Mouse (Mus musculus): ENCODE results near the gene Rpp25l. TPM values are rescaled to one million over a fixed set of nuclear protein-coding genes. Genes with fewer than 3 reads are reported as not detected.

The Rpp25l gene
- polyA plus RNA-seq, 1 experiment from 2014 or later, result 64.9 TPM

DNA sequence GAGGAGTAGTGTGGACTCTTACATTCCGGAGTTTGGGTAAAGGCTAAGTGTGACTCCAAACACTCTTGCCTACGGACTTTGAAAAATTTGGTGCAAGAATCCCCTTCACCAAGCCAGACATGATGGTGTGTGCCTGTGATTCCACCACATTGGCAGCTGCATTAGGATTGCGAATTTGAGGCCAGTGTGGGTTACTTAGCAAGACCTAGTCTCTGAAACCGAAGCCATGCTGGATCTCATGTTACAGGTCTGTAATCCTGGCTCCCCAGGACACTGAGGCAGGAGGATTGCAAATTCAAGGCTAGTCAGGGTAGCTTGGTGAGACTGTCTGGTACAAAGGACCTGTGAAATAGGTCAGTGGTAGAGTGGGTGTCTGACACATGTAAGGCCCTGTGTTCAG is 45.4 kb upstream of the Rpp25l start:
- 90% methylated on average over 4 of the region's 4 CpGs for WGBS
- H3K9ac ChIP-seq (ENCODE audit: low read depth, low read length), result peak overlapping the region; percentile 73; the same call in 1 of the 2 replicates
- peak overlapping the region; percentile 31; the same call in 1 of the 2 replicates for H3K4me2 ChIP-seq (ENCODE audit: low read depth, low read length)
- 0 out of 2 replicates have a peak, but pooled peaks cover 6% of the 10 kb centered on the region for H3K36me3 ChIP-seq (ENCODE audit: control insufficient read depth, insufficient read depth, low read length)
- peaks cover 47% of the 10 kb centered on the region for H3K4me1 ChIP-seq (ENCODE audit: control insufficient read depth, insufficient read depth, low read length)
- ATAC-seq, result no peak
- peak overlapping the region; percentile 95 for H3K27ac ChIP-seq (ENCODE audit: low read length)
- no peaks in the 10 kb centered on the region for H3K9me3 ChIP-seq (ENCODE audit: control insufficient read depth, low read length)
- H3K27me3 ChIP-seq (replicated peaks; ENCODE audit: control insufficient read depth, insufficient read depth, low read length), result no peaks in the 10 kb centered on the region
- no peak overlapping the region for H3K4me3 ChIP-seq (ENCODE audit: low read length)

DNA sequence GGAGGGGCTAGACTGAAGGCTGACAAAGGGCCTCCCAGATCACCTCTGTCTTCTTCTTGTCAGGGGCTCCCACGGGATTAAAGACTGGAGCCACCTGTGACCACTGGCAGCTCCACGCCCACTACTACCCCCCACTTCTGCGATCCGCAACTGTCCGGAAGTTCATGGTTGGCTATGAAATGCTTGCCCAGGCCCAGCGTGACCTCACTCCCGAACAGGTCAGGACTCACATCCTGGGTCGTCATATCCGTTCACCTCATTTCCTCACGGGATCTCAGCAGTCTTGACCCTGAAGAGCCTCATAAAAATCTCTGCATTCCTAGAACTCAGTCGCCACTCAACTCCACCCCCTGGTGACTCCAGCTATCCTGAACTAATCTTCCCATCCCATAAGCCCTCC is 44.7 kb upstream of the Rpp25l start:
- no peaks in the 10 kb centered on the region for H3K9me3 ChIP-seq (ENCODE audit: control insufficient read depth, low read length)
- H3K4me3 ChIP-seq (ENCODE audit: low read length), result no peak overlapping the region
- no peak for ATAC-seq
- no peaks in the 10 kb centered on the region for H3K27me3 ChIP-seq (replicated peaks; ENCODE audit: control insufficient read depth, insufficient read depth, low read length)
- H3K4me2 ChIP-seq (ENCODE audit: low read depth, low read length), result no peak overlapping the region
- peak overlapping the region; percentile 95 for H3K27ac ChIP-seq (ENCODE audit: low read length)
- H3K9ac ChIP-seq (ENCODE audit: low read depth, low read length), result 0 out of 2 replicates have a peak overlapping the region, but pooled peaks have one; percentile 33
- H3K36me3 ChIP-seq (ENCODE audit: control insufficient read depth, insufficient read depth, low read length), result 0 out of 2 replicates have a peak, but pooled peaks cover 6% of the 10 kb centered on the region
- 77% methylated on average over 11 of the region's 11 CpGs for WGBS
- peaks cover 47% of the 10 kb centered on the region for H3K4me1 ChIP-seq (ENCODE audit: control insufficient read depth, insufficient read depth, low read length)

- no peak overlapping the region for H3K4me2 ChIP-seq (ENCODE audit: low read depth, low read length)
- H3K9me3 ChIP-seq (ENCODE audit: control insufficient read depth, low read length), result no peaks in the 10 kb centered on the region
- H3K9ac ChIP-seq (ENCODE audit: low read depth, low read length), result peak overlapping the region; percentile 33; the same call in 1 of the 2 replicates
- 91% methylated on average over 13 of the region's 13 CpGs for WGBS
- H3K27me3 ChIP-seq (replicated peaks; ENCODE audit: control insufficient read depth, insufficient read depth, low read length), result no peaks in the 10 kb centered on the region
- H3K36me3 ChIP-seq (ENCODE audit: control insufficient read depth, insufficient read depth, low read length), result 0 out of 2 replicates have a peak, but pooled peaks cover 6% of the 10 kb centered on the region
- no peak for ATAC-seq
- H3K4me3 ChIP-seq (ENCODE audit: low read length), result no peak overlapping the region
- peaks cover 41% of the 10 kb centered on the region for H3K4me1 ChIP-seq (ENCODE audit: control insufficient read depth, insufficient read depth, low read length)
- peak overlapping the region; percentile 68; the same call in 1 of the 2 replicates for H3K27ac ChIP-seq (ENCODE audit: low read length)
Observed at GRCm38 (mm10) chr4:41757321-41757720, 44.0 kb upstream of the Rpp25l start.

DNA sequence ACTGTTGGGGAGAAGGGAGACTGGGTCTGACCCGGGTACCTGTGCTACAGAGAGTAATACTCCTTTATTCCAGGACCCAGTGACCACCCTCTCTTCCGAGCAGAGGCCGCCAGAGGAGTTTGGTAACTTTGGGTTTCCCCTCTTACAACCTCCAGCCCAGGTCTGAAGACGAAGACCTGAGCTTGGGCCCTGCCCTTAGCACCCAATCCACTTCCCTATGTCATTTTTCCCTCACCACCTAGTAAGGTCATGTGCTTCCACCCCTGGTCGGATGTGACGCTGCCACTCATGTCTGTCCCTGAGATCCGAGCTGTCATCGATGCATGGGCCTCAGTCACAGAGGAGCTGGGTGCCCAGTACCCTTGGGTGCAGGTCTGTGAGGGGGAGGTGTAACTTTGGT is 43.1 kb upstream of the Rpp25l start:
- no peaks in the 10 kb centered on the region for H3K9me3 ChIP-seq (ENCODE audit: control insufficient read depth, low read length)
- 0 out of 2 replicates have a peak, but pooled peaks cover 6% of the 10 kb centered on the region for H3K36me3 ChIP-seq (ENCODE audit: control insufficient read depth, insufficient read depth, low read length)
- no peak for ATAC-seq
- 71% methylated on average over 8 of the region's 8 CpGs for WGBS
- no peak overlapping the region for H3K27ac ChIP-seq (ENCODE audit: low read length)
- H3K4me1 ChIP-seq (ENCODE audit: control insufficient read depth, insufficient read depth, low read length), result peaks cover 32% of the 10 kb centered on the region
- H3K4me2 ChIP-seq (ENCODE audit: low read depth, low read length), result peak overlapping the region; percentile 80
- H3K4me3 ChIP-seq (ENCODE audit: low read length), result peak overlapping the region; percentile 72
- no peaks in the 10 kb centered on the region for H3K27me3 ChIP-seq (replicated peaks; ENCODE audit: control insufficient read depth, insufficient read depth, low read length)
- H3K9ac ChIP-seq (ENCODE audit: low read depth, low read length), result peak overlapping the region; percentile 84

DNA sequence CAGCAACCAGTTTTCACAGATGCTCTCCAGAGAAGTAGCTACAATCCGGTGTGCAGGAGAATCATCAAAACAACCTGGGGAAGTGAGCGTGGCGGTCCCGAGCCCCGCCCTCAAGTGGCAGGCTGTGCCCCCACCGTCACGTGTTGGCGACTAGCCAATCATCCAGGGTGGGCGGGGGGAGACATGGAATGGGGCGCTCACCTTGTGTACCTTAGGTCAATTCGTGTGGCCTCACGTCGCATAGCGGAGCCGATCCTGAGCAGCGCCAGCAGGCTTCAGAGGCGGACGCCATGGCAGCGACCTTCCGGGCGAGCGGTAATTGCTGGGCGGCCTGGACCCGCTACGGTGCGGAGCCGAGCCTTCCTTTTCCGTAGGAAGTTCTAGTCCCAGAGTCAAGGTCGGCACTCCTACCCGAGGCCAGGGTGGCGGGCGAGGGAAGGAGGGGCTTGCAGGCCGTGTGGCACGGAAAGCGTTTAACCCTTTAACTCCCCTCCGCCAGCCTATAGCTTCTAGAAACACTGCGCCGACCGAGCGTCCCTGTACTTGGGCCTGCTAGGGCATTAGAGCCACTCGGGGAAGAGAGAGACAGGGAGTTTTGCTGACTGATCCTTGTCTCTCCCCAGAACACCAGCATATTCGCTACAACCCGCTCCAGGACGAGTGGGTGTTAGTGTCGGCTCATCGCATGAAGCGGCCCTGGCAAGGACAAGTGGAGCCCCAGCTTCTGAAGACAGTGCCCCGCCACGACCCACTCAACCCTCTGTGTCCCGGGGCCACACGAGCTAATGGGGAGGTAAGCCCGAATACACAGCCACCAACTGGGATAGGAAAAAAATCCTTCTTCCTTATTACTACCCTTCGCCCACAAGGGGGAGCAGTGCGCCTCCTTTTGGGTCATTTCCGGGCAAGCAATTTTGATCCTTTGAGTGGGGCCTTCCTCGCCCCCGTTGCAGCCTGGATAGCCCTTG is 42.3 kb upstream of the Rpp25l start, which contains the start of gene Sigmar1:
Gene Sigmar1 (minus strand): TSS at position 820 of the 968 bp plus-strand sequence.
- WGBS, result under 1% methylated on average over 57 of the region's 57 CpGs
- no peaks in the 10 kb centered on the region for H3K9me3 ChIP-seq (ENCODE audit: control insufficient read depth, low read length)
- peak within 1 kb of the TSS; percentile 72 for H3K4me3 ChIP-seq (ENCODE audit: low read length)
- peak; percentile 78 for ATAC-seq
- 0 out of 2 replicates have a peak, but pooled peaks cover 6% of the 10 kb centered on the region for H3K36me3 ChIP-seq (ENCODE audit: control insufficient read depth, insufficient read depth, low read length)
- H3K9ac ChIP-seq (ENCODE audit: low read depth, low read length), result peak within 1 kb of the TSS; percentile 84
- H3K4me2 ChIP-seq (ENCODE audit: low read depth, low read length), result peak within 1 kb of the TSS; percentile 80
- peaks cover 24% of the 10 kb centered on the region for H3K4me1 ChIP-seq (ENCODE audit: control insufficient read depth, insufficient read depth, low read length)
- no peaks in the 10 kb centered on the region for H3K27me3 ChIP-seq (replicated peaks; ENCODE audit: control insufficient read depth, insufficient read depth, low read length)
- H3K27ac ChIP-seq (ENCODE audit: low read length), result peak within 1 kb of the TSS; percentile 93

- H3K27ac ChIP-seq (ENCODE audit: low read length), result peak within 1 kb of the TSS; percentile 93
- peak within 1 kb of the TSS; percentile 84 for H3K9ac ChIP-seq (ENCODE audit: low read depth, low read length)
- H3K9me3 ChIP-seq (ENCODE audit: control insufficient read depth, low read length), result no peaks in the 10 kb centered on the region
- no peaks in the 10 kb centered on the region for H3K27me3 ChIP-seq (replicated peaks; ENCODE audit: control insufficient read depth, insufficient read depth, low read length)
- H3K4me2 ChIP-seq (ENCODE audit: low read depth, low read length), result peak within 1 kb of the TSS; percentile 80
- 0 out of 2 replicates have a peak, but pooled peaks cover 6% of the 10 kb centered on the region for H3K36me3 ChIP-seq (ENCODE audit: control insufficient read depth, insufficient read depth, low read length)
- 11% methylated on average over 14 of the region's 14 CpGs for WGBS
- H3K4me1 ChIP-seq (ENCODE audit: control insufficient read depth, insufficient read depth, low read length), result peaks cover 23% of the 10 kb centered on the region
- peak within 1 kb of the TSS; percentile 72 for H3K4me3 ChIP-seq (ENCODE audit: low read length)
- ATAC-seq, result peak; percentile 69
Observed at GRCm38 (mm10) chr4:41754797-41755337, 41.5 kb upstream of the Rpp25l start, which contains the start of gene Galt. Gene Galt, plus strand, starts transcription at chr4:41755228.

- Histone ChIP-seq H3K4me2 (ENCODE audit: low read depth, low read length) (no peak overlapping the region), H3K4me1 (ENCODE audit: control insufficient read depth, insufficient read depth, low read length) (peaks cover 5% of the 10 kb centered on the region), H3K9me3 (ENCODE audit: control insufficient read depth, low read length) (peaks cover 12% of the 10 kb centered on the region; the same call in 1 of the 2 replicates), H3K27ac (ENCODE audit: low read length) (no peak overlapping the region), H3K27me3 (replicated peaks; ENCODE audit: control insufficient read depth, insufficient read depth, low read length) (no peaks in the 10 kb centered on the region), H3K4me3 (ENCODE audit: low read length) (no peak overlapping the region), H3K9ac (ENCODE audit: low read depth, low read length) (no peak overlapping the region), H3K36me3 (ENCODE audit: control insufficient read depth, insufficient read depth, low read length) (no peaks in the 10 kb centered on the region)
- 76% methylated on average over 1 of the region's 1 CpGs for WGBS
- no peak for ATAC-seq
Observed at GRCm38 (mm10) chr4:41745021-41745420, 31.7 kb upstream of the Rpp25l start.

GRCm38 (mm10) chr4:41744131-41744530 is 30.8 kb upstream of the Rpp25l start:
- 0 out of 2 replicates have a peak, but pooled peaks cover 2% of the 10 kb centered on the region for H3K36me3 ChIP-seq (ENCODE audit: control insufficient read depth, insufficient read depth, low read length)
- no peak overlapping the region for H3K4me2 ChIP-seq (ENCODE audit: low read depth, low read length)
- no peak overlapping the region for H3K9ac ChIP-seq (ENCODE audit: low read depth, low read length)
- ATAC-seq, result no peak
- no peak overlapping the region for H3K4me3 ChIP-seq (ENCODE audit: low read length)
- WGBS, result 64% methylated on average over 2 of the region's 2 CpGs
- H3K4me1 ChIP-seq (ENCODE audit: control insufficient read depth, insufficient read depth, low read length), result peaks cover 10% of the 10 kb centered on the region
- no peak overlapping the region for H3K27ac ChIP-seq (ENCODE audit: low read length)
- peaks cover 12% of the 10 kb centered on the region; the same call in 1 of the 2 replicates for H3K9me3 ChIP-seq (ENCODE audit: control insufficient read depth, low read length)
- H3K27me3 ChIP-seq (replicated peaks; ENCODE audit: control insufficient read depth, insufficient read depth, low read length), result no peaks in the 10 kb centered on the region

GRCm38 (mm10) chr4:41741158-41741560 is 27.8 kb upstream of the Rpp25l start:
- peak overlapping the region; percentile 74 for H3K4me3 ChIP-seq (ENCODE audit: low read length)
- H3K4me2 ChIP-seq (ENCODE audit: low read depth, low read length), result peak overlapping the region; percentile 68
- H3K9ac ChIP-seq (ENCODE audit: low read depth, low read length), result peak overlapping the region; percentile 85
- peaks cover 10% of the 10 kb centered on the region for H3K4me1 ChIP-seq (ENCODE audit: control insufficient read depth, insufficient read depth, low read length)
- WGBS, result under 1% methylated on average over 27 of the region's 27 CpGs
- ATAC-seq, result peak; percentile 95
- peak overlapping the region; percentile 89 for H3K27ac ChIP-seq (ENCODE audit: low read length)
- no peaks in the 10 kb centered on the region for H3K27me3 ChIP-seq (replicated peaks; ENCODE audit: control insufficient read depth, insufficient read depth, low read length)
- 0 out of 2 replicates have a peak, but pooled peaks cover 3% of the 10 kb centered on the region for H3K36me3 ChIP-seq (ENCODE audit: control insufficient read depth, insufficient read depth, low read length)
- no peaks in the 10 kb centered on the region for H3K9me3 ChIP-seq (ENCODE audit: control insufficient read depth, low read length)
